Mouse (Mus musculus): ENCODE measurements at regions not wholly inside any gene's neighbourhood (a gene's known extent, or its start where the extent isn't known, plus 50 kb on each side); places are given as distances from the start of the nearest gene placed in this dataset.
A peak's percentile ranks its signal among the peaks of the same experiment; 100 is the strongest.

DNA sequence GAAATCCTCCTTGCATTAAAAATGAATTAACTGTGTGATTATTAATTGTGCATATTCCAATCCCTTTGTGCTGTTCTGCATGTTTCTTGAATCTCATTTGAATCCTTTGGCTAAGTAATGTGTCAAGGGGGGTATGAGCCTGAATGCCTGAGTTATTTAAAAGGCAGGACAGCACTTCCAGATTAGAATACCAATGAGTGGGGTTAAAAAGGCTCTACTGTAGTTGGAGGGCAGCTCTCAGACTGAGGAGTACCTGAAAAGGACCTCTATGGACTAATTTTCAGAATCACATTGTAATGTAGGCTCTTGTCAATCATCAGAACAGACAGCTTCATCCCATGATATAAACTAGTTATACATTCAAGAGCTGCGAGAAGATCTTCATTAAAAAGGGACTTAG is 417.9 kb downstream of the Grb14 start:
- no peaks in the 10 kb centered on the region for H3K27me3 ChIP-seq (replicated peaks; ENCODE audit: insufficient read depth, low read length)
- TF ChIP-seq CTCF (IDR thresholded peaks at IDR 0.05) (no peak), EP300 (IDR thresholded peaks at IDR 0.05) (no peak)
- no peak overlapping the region for H3K4me2 ChIP-seq (replicated peaks; ENCODE audit: low read depth, low read length)
- no peaks in the 10 kb centered on the region for H3K9me3 ChIP-seq (ENCODE audit: low read length)
- DNase-seq (ENCODE audit: low spot score) (no peak), ATAC-seq (no peak)
- H3K9ac ChIP-seq (replicated peaks; ENCODE audit: low read depth) = no peak overlapping the region
- no peak overlapping the region for H3K4me3 ChIP-seq (ENCODE audit: low read depth, low read length)
- H3K36me3 ChIP-seq (ENCODE audit: insufficient read depth, low read length) = no peaks in the 10 kb centered on the region
- WGBS = 78% methylated on average over 1 of the region's 1 CpGs
- no peaks in the 10 kb centered on the region for H3K4me1 ChIP-seq (ENCODE audit: insufficient read depth, low read depth, low read length)
- no peak overlapping the region for H3K27ac ChIP-seq (ENCODE audit: low read length)

DNA sequence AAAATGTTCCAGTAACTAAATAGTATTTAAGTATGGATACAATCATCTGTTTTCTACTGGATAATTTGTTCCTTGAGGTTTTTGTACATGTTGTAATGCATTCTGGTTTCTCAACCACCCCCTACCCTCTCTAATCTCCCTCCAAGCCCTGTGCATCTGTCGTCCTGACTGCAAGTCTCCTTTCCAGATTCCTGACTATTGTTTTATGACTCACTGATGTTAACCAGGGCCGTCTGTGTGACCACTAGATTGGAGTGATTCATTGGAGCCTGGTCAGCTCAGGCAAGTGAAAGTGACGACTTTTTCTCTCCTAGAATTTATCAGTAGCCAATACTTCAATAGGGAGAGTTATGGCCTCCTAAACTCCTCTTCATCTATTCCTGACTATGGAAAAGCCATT is 442.5 kb downstream of the Grb14 start:
- WGBS = 54% methylated on average over 3 of the region's 3 CpGs
- H3K27ac ChIP-seq (ENCODE audit: low read length) = no peak overlapping the region

DNA sequence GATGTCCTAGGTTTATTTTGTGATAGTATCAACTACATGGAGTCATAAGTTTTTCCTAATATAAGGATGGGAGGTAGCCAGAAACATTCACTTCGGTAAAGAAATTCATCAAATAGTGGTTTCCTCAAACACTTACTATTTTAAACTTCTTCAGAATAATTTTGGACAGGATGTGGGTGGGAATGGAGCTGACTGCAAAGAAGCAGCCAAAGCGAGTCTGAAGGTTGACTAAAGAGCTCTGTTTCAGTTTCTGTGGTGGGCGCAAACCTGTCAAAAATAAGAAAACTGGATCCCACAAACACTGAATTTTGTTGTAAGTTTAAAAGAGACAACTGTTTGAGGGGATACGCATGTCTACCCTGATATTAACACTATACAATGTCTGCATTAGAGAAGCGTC is 438.2 kb upstream of the Fign start:
- 78% methylated on average over 5 of the region's 5 CpGs for WGBS
- H3K27ac ChIP-seq (ENCODE audit: low read length) = no peak overlapping the region
- ATAC-seq (no peak), DNase-seq (ENCODE audit: low spot score) (no peak)
- TF ChIP-seq CTCF (IDR thresholded peaks at IDR 0.05) (no peak), EP300 (IDR thresholded peaks at IDR 0.05) (no peak)
- H3K4me1 ChIP-seq (ENCODE audit: insufficient read depth, low read depth, low read length) = no peaks in the 10 kb centered on the region
- no peaks in the 10 kb centered on the region for H3K9me3 ChIP-seq (ENCODE audit: low read length)
- H3K4me3 ChIP-seq (ENCODE audit: low read depth, low read length) = no peak overlapping the region
- no peak overlapping the region for H3K9ac ChIP-seq (replicated peaks; ENCODE audit: low read depth)
- no peak overlapping the region for H3K4me2 ChIP-seq (replicated peaks; ENCODE audit: low read depth, low read length)
- no peaks in the 10 kb centered on the region for H3K36me3 ChIP-seq (ENCODE audit: insufficient read depth, low read length)
- H3K27me3 ChIP-seq (replicated peaks; ENCODE audit: insufficient read depth, low read length) = no peaks in the 10 kb centered on the region

More for the DNA sequence above, 442.5 kb downstream of the Grb14 start:
- H3K4me2 ChIP-seq (replicated peaks; ENCODE audit: low read depth, low read length) = no peak overlapping the region
- TF ChIP-seq EP300 (IDR thresholded peaks at IDR 0.05) = no peak
- TF ChIP-seq CTCF (IDR thresholded peaks at IDR 0.05) = no peak
- H3K9me3 ChIP-seq (ENCODE audit: low read length) = no peaks in the 10 kb centered on the region
- ATAC-seq = no peak
- H3K9ac ChIP-seq (replicated peaks; ENCODE audit: low read depth) = no peak overlapping the region
- H3K4me3 ChIP-seq (ENCODE audit: low read depth, low read length) = no peak overlapping the region
- no peaks in the 10 kb centered on the region for H3K36me3 ChIP-seq (ENCODE audit: insufficient read depth, low read length)
- no peak for DNase-seq (ENCODE audit: low spot score)
- H3K4me1 ChIP-seq (ENCODE audit: insufficient read depth, low read depth, low read length) = no peaks in the 10 kb centered on the region
- no peaks in the 10 kb centered on the region for H3K27me3 ChIP-seq (replicated peaks; ENCODE audit: insufficient read depth, low read length)

DNA sequence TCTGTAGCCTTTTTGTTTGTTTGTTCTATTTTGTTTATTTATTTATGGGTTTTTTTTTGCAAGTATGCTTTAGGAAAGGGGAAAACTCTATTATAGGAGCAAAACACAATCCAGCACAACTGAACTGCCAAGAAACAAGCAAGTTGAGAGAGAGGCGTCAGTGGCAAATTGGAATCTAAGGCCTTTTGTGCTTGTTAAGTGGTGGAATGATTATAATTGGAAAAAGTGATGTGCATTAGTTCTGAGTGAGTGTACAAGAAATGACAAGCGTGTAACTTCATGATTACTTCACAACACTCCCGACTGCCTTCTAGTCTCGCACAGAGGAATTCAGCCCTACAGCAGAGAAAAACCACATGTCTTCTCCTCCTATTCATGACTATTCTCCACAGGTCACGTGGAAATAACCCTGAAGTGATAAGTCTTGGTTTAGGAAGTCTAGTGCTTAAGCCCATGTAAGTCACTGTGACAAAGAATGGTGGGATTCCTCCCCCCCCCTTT is 437.6 kb upstream of the Fign start:
- Histone ChIP-seq H3K4me2 (replicated peaks; ENCODE audit: low read depth, low read length) (no peak overlapping the region), H3K4me3 (ENCODE audit: low read depth, low read length) (no peak overlapping the region), H3K27me3 (replicated peaks; ENCODE audit: insufficient read depth, low read length) (no peaks in the 10 kb centered on the region), H3K4me1 (ENCODE audit: insufficient read depth, low read depth, low read length) (no peaks in the 10 kb centered on the region), H3K36me3 (ENCODE audit: insufficient read depth, low read length) (no peaks in the 10 kb centered on the region), H3K27ac (ENCODE audit: low read length) (no peak overlapping the region), H3K9me3 (ENCODE audit: low read length) (no peaks in the 10 kb centered on the region), H3K9ac (replicated peaks; ENCODE audit: low read depth) (no peak overlapping the region)
- TF ChIP-seq EP300 (IDR thresholded peaks at IDR 0.05) = no peak
- no peak for TF ChIP-seq CTCF (IDR thresholded peaks at IDR 0.05)
- 58% methylated on average over 5 of the region's 5 CpGs for WGBS
- DNase-seq (ENCODE audit: low spot score) = peak; percentile 19
- no peak for ATAC-seq

DNA sequence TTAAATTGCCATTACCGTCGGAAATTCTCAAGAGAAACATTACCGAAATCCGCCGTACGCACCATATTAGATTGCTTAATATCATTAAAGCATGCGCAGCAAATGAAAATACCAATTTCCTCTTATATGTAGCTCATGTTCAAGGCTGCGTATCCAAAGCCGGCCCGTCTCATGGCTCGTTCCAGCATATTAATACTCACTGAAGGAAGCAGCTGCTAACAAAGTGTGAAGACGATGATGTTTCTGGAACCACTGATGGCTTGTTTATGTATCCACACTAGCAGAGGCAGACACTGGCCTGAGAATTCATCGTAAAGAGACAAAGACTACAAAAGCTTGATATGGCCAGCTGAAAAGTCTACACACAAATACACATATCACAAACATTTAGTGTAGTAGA is 437.0 kb upstream of the Fign start:
- WGBS = 60% methylated on average over 13 of the region's 13 CpGs
- no peaks in the 10 kb centered on the region for H3K36me3 ChIP-seq (ENCODE audit: insufficient read depth, low read length)
- no peak overlapping the region for H3K4me2 ChIP-seq (replicated peaks; ENCODE audit: low read depth, low read length)
- no peak overlapping the region for H3K9ac ChIP-seq (replicated peaks; ENCODE audit: low read depth)
- TF ChIP-seq CTCF (IDR thresholded peaks at IDR 0.05) (no peak), EP300 (IDR thresholded peaks at IDR 0.05) (no peak)
- no peaks in the 10 kb centered on the region for H3K27me3 ChIP-seq (replicated peaks; ENCODE audit: insufficient read depth, low read length)
- H3K27ac ChIP-seq (ENCODE audit: low read length) = no peak overlapping the region
- no peaks in the 10 kb centered on the region for H3K9me3 ChIP-seq (ENCODE audit: low read length)
- DNase-seq (ENCODE audit: low spot score) (no peak), ATAC-seq (no peak)
- no peak overlapping the region for H3K4me3 ChIP-seq (ENCODE audit: low read depth, low read length)
- H3K4me1 ChIP-seq (ENCODE audit: insufficient read depth, low read depth, low read length) = no peaks in the 10 kb centered on the region

DNA sequence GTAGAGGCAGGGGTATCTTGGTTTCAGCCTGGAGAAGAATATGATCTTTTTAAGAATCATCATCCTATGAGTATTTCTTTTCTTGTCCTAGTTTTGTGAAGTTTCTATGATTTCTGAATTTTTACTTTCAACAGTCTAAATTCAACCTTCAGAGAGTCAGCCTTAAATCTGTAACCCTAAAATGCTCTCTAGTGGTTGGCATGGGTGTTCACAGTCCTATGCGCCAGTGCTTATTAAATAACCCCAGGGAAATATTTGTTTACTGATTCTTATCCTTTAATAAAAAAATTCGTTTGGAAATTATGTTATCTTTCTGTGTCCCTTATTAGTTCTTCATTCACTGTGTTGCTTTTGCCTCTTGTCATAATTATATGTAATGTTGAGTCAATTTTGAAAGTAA is 436.5 kb upstream of the Fign start:
- no peaks in the 10 kb centered on the region for H3K36me3 ChIP-seq (ENCODE audit: insufficient read depth, low read length)
- TF ChIP-seq EP300 (IDR thresholded peaks at IDR 0.05) = no peak
- TF ChIP-seq CTCF (IDR thresholded peaks at IDR 0.05) = peak; percentile 44
- H3K27ac ChIP-seq (ENCODE audit: low read length) = no peak overlapping the region
- no peaks in the 10 kb centered on the region for H3K9me3 ChIP-seq (ENCODE audit: low read length)
- peak; percentile 11 for DNase-seq (ENCODE audit: low spot score)
- no peak overlapping the region for H3K4me3 ChIP-seq (ENCODE audit: low read depth, low read length)
- no peaks in the 10 kb centered on the region for H3K27me3 ChIP-seq (replicated peaks; ENCODE audit: insufficient read depth, low read length)
- H3K4me2 ChIP-seq (replicated peaks; ENCODE audit: low read depth, low read length) = no peak overlapping the region
- ATAC-seq = no peak
- WGBS = 42% methylated on average over 2 of the region's 2 CpGs
- no peaks in the 10 kb centered on the region for H3K4me1 ChIP-seq (ENCODE audit: insufficient read depth, low read depth, low read length)
- no peak overlapping the region for H3K9ac ChIP-seq (replicated peaks; ENCODE audit: low read depth)

DNA sequence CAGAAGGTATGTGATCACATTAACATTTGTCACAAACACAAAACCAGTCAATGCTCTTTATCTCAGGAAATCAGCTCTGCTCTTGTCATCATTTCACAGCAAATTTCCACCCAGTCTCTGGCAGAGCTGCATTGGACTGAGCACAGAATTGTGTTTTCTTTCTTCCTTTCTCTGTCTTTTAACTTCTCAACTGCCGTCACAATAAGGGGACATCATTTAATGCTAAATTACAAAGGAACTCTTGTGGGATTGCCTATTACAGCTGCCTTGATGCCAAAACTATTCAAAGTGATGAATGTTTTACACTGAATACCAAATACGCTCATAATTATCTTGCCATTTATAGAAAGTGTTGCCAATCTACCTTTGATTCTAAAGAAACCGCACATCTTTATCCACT is 424.9 kb upstream of the Fign start:
- H3K36me3 ChIP-seq (ENCODE audit: insufficient read depth, low read length) = no peaks in the 10 kb centered on the region
- H3K27me3 ChIP-seq (replicated peaks; ENCODE audit: insufficient read depth, low read length) = no peaks in the 10 kb centered on the region
- no peaks in the 10 kb centered on the region for H3K4me1 ChIP-seq (ENCODE audit: insufficient read depth, low read depth, low read length)
- WGBS = 80% methylated on average over 3 of the region's 3 CpGs
- H3K9ac ChIP-seq (replicated peaks; ENCODE audit: low read depth) = no peak overlapping the region
- TF ChIP-seq CTCF (IDR thresholded peaks at IDR 0.05) = no peak
- no peak overlapping the region for H3K27ac ChIP-seq (ENCODE audit: low read length)
- no peaks in the 10 kb centered on the region for H3K9me3 ChIP-seq (ENCODE audit: low read length)
- ATAC-seq = no peak
- H3K4me2 ChIP-seq (replicated peaks; ENCODE audit: low read depth, low read length) = no peak overlapping the region
- DNase-seq (ENCODE audit: low spot score) = no peak
- no peak overlapping the region for H3K4me3 ChIP-seq (ENCODE audit: low read depth, low read length)
